Mouse (Mus musculus) mesoderm, embryonic 11.5 days (tissue): ENCODE results near the gene Fam214b.
A peak's percentile ranks its signal among the peaks of the same experiment; 100 is the strongest.

Source experiments
- DNase-seq: peaks from one replicate; pipeline ENCODE4 v3.0.0-alpha.2; 2012; ENCODE audit warnings: low read depth, low spot score

The Fam214b gene

DNA sequence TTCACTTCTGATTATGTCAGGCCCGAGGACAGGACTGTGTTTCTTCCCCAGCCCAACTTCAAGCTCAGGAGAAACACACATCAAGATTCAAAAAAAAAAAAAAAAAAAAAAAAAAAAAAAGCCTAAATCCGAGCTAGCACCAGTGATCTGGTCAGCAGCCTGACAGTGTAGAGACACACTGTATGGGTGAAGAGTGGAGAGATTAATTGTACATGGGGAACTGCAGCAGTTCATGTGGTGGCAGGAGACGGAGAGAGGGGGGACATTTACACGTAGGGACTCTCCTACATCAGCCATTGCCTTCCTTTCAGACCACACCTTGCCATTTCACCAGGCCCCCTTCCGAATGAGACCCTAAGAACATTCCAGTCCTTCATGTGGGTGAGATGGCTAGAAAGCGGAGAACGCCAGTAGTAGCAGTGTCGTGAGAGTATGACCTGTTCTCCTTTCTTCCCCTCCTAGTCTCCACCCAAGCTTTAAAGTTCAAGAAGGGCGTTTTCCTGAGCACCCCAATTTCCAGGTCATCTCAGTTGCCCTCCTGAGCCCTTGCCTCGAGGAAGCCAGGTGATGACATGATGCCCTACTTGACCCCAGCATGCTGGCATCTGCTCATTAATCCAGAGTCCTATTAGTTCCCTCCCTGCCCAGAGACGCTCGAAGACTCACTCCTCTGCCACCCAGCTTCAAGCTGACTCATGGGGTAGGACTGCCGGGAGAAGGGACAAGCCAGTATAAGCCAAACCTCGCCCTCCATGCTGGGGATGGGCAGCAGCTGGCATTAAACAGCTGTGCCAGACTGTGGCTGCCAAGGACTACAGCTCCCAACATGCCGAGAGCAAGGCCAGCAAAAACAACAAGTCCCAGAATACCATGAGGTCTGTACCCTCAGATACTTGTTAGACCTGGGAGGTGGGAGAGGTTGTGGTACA lies 7.2 kb downstream of the Fam214b start:
- no peak for DNase-seq

DNA sequence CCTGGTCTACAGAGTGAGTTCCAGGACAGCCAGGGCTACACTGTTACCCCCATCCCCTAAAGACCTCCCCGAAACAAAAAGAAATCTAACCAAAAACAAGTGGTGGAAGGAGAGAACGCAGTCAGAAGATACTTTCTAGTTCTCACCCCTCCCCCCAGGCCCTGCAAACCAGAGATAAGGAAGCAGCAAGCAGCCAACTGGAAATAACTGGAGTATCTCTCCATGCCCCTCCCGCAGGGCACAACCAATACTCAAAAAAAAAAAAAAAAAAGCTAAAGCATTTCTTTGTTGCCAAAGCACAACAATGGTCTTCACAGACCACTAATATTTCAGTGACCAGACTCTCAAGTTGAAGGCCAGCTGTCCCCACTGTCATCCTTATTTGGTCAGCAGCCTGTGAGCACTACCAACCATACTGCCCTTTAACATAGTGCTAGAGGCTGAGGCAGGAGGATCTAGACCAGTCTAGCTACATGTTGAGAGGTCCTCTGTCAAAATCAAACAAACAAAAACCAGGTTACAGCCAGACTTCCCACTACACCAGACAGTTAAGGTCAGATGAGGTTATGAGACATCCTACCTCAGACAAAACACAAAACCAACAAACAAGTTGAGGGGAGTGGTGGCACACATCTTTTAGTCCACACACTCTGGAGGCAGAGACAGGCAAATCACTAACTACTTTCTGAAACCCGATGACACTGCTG lies 8.0 kb downstream of the Fam214b start:
- DNase-seq = no peak

DNA sequence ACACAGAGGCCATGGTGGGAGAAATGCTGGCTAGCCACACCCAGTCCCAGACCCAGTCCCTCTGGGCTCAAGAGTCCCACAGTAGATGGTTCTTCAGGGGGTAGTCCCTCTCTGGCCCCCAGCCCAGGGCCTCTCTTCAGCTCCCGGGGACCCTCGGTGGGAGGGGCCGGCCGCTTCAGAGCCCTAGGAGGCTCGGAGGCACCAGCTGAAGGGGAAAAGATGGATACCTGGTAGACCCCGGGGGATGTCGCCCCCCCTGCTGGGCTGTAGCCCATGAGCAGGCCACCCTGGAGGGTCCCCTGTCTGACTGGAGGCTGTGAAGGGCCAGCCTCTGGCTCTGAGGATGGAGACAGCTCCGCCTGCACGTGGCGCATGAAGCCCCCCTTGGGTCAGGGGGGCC lies 9.7 kb downstream of the Fam214b start:
- DNase-seq = no peak

DNA sequence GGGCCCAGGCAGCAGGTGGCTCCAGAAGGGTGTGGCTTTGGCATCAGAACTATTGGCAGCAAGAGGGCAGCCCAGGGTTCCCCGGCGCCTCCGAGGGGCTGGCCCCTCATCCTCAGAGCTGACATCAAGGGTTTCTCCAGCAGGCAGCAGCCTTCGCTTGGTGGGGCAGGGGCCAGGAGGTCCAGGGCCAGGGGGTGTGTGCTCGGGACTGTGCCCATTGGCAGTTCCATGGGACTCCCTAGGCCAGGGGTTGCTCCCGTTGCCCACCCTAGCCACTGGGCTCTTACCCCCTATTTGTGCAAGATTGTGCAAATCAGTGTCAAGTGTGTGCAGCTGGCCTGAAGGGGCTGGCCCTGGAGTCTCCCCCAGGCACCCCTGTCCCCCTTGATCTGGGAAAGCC lies 10.2 kb downstream of the Fam214b start:
- DNase-seq = no peak

DNA sequence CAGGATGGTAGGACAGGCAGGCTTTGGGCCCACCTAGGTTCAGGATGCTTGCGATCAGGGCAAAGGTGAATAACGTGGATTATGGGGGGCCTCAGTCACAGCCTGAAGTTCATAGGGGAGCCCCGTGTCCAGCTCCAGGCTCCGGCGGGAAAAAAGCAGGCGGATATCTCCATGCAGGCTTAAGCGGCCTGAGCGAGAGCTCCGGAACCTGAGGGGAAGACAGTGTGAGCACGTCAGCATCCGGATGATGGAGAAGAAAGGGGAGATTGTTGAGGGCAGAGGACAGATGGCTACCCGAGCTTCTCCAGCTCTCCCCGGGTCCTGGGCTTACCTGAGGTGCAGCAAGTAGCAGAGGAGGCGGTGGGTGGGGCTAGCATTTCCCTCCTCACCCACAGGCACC lies 12.5 kb downstream of the Fam214b start:
- no peak for DNase-seq

DNA sequence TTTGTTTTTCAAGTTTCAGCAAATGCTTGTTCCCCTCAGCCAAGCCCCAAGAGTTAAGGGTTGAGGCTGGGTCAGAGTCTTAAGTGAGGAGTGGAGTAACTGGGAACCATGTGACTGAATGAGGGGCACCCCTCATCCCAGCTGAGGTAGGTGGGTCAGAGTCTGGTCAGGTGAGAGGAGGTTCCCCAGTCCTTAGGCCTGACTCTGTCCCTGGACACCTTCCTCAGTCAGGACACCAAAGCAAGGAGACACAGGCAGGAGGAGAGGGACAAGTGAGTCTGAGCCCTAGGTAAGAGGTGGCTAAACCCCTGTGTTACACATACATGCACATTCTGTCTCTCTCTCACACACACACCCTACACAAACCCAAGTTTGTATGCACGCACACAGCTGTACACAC lies 13.5 kb downstream of the Fam214b start:
- DNase-seq = no peak

DNA sequence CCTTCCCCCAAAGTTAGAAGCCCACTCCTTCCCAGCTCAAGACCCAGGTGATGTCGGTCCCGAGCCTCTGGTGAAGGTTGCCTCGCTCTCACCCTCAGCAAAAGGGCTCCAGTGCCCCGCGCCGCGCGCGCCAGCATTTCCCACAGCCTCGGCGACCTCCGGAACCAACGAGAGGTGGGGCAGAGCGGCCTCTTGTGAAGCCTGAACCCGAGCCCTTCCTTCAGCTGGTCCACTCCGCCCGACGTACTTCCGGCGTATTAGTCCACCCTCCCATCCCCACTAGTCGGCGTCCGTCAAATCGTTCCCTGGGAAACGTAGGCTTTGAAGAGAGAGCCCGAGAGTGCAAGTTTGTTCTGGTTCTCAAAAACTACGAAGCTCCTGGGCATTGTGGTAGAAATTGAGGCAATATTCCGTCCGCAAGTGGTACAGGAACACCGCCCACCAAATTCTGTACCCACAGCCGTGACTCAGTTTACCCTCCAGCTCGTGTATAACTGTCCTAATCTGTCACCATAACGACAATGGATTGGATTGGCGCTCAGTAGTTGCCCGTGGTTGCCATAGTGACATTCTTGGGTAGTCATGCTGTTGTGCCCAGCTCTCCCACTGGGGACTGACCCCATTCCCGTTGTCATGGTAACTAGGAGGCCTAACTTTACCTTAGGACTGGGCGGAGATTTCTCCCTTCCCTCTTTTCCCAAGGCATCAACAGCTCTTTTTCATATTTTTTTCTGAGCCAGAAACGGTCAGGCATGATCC lies 14.6 kb downstream of the Fam214b start, which contains the start of gene Stoml2:
Stoml2 (minus strand) TSS at position 474 of the 759 bp plus-strand sequence.
- DNase-seq = peak; percentile 94

DNA sequence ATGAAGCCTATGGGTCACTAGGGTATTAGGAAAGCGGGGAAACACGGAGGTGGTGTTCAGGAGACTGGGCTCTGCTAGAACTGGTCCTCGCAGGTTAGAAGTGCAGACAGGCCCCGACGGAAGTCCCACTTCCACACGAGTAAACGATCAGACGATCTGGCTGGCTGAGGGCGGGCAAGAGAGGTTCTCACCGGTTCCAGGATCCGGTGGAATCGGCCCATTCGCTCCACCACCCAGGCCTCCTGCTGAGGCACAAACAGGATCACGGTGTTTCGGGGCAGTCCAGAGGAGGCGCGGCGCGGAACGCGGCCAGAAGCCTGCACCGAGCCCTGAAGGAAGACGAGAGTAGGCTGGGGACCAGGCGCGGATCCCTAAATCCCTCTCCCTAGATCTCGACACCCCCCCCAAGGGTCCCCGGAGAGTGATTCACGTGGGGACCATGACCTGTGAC lies 15.2 kb downstream of the Fam214b start:
- peak; percentile 36 for DNase-seq

DNA sequence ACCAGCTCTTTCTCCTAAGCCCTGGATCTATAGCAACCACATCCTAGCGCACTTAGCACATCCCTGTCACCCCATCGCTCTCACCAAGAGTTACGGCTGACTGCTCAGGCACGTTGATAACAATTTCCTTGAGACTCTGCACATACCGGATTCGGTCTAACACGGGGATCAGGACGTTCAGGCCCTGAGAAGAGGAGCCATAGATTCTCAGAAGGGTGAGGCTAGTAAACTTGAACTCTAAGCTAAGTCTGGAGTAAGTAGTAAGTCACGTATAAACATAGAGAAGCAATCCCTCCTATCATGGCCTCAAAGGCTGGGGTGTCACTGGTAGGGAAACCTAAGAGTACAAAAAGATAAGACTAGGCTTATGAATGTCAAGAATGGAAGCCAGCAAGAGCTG lies 15.7 kb downstream of the Fam214b start:
- DNase-seq = no peak

DNA sequence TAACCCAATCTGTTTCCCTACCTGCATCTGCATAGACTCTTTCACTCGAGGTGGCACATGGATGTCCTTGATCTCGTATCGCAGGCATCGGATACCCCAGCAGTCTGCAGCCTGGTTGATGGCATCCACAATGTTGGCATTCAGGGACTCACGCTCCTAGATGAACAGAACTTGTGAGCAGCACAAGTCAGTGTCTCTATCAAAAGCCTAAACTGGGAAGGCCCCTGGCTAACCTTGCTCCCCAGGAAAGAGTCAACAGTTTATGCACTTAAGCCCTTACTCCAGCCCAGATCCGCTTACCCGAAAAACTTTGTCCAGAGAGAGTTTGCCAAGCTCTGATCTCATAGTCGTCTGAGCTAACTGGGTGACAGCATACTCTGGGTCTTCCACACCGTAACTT lies 16.3 kb downstream of the Fam214b start:
- no peak for DNase-seq

DNA sequence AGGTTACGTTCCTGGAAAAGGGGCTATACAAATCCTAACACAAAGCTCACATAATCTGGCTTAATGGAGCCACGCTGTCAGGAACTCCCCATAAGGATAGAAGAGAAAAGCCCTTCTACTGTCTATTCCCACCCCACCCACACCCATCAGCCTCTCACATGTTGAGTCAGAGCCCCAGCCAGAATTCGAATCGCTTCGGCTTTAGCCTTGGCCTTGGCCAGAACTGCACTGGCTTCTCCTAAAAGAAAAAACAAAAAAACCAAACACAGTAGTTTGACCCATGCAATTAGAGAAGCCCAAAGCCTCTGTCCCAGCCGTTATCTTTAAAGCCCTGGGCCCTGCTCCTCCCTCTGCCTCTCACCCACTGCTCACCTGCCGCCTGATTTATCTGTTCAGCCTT lies 16.9 kb downstream of the Fam214b start:
- no peak for DNase-seq

DNA sequence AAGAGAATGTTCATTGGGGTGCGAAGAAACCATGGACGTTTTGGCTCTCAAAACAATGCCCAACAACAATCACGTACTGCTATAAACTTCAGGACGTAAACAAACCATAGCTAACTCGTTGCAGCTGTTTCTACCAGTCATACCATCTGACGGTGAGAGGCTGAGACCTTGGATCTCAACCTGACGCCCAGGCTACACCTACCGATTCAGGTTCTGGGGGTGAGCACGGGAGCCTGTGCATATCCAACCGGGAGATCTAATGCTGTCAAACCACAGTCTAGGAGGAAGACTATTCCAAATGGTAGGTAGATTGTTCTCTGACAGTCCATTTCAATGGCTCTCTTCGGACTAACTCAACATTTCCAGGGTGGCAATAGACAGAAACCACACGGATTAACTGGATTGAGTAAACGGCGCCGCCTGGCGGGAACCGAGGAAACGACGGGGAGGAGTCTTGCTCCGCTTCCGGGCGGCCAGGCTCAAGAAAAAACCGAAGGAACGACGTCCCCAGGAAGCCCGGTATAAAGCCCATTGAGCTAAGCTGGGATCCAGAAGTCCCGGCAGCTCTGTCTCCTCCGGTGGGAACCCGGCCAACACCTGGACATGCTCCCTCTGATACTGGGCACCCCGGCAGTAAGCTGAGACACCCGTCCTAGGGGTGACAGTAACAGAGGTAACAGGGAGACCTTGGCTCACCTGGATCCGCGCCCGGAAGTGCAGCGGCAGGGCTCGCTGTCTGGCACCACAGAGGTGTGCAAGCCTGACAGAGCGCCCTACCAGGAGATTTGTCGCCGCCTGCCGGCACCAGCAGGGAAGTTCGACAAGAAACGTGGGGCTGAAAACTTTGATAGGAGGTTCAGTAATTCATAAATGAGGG lies 20.7 kb downstream of the Fam214b start, which contains the start of gene Pigo:
Pigo (minus strand) TSS at position 736 of the 877 bp plus-strand sequence.
- peak; percentile 94 for DNase-seq

DNA sequence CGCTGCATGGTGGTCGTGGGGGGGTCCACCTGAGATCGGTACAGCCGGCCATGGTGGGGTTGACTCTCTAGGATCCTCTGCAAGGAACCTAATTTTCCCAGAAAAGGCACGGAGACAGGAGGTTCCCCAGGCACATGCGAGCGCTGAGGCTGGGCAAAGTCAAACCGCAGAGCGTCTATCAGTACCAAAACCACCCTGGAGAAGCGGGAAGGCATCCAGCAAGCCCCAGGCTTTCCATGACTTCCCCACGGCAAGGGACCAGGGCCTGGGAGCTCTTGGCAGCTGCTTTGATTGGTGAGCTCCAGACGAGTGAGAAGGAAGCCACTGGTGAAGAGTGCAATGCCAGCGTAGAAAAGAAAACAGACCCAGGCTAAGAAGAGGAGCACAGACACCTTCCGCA lies 21.3 kb downstream of the Fam214b start:
- DNase-seq = no peak

DNA sequence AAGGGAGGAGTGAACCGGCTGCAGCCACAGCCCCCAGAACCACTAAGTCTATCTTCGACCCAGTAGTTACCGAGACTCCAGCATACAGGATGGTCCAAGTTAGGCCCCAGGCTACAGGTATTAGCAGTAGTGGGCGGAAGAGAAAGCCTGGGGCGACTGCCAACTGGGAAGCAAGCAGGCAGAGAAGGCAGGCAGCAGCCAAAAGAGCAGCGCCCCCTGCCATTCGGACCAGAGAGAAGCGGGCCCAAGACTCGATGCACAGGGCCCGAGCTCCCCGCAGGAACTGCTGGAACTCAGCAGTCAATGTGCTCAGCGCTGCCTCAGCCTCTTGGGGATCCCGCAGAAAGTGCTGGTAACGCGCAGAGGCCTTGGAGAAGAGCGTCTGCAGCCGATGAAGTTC lies 24.7 kb downstream of the Fam214b start:
- no peak for DNase-seq

DNA sequence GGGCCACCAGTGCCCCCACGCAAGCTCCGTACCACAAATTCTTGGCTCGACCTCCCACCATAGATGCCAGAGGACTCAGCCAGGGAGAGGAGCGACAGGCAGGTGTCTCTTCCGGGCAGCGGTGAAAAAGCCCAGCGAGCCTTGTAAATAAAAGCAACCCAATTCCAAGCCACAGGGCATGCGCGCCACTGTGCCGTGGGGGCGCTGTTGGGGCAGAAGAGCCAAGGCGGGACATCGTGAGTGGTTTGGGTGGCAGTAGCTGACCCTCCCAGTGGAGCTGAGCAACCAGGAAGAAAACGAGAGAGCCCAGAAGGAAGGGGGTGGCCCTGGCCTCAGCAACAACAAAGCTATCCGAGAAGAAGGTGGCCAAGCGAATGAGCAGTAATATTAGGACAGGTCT lies 25.1 kb downstream of the Fam214b start:
- no peak for DNase-seq

DNA sequence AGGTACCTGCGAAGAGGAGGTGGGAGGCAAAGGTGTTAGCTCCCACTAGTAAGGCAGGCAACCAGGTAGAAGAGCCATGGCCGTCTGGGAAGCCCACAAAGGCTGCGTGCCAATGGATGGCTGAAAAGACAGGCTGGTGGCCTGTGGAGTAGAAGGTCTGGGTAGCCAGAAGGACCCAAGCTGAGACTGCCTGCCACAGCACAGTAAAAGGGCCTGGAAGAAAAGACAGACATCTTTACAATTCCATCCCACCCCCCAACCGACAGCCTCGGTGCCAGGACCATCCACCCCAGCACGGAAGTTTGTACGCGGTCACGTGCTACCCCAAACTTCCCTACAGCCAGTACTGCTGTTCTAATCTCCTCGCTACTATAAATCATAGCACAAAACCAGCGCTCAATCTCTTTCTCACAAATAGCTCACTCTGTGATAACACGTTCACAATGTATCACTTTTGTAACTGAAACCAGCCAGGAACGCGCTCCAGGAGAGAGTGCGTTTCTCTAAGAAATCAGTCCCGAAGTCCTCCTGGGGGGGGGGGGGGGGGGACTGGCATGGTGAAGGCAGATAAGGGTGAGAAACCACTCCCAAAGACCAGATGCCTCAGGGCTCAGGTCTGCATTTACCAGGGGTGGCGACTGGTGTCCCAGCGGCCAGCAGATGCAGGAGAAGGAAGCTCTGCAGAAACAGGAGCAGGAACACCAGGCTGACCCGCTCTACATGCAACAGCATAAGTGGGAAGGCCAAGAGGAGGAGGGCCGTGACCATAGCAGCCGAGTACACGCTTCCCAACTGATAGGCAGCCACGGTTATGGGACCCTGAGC lies 26.2 kb downstream of the Fam214b start:
- no peak for DNase-seq

DNA sequence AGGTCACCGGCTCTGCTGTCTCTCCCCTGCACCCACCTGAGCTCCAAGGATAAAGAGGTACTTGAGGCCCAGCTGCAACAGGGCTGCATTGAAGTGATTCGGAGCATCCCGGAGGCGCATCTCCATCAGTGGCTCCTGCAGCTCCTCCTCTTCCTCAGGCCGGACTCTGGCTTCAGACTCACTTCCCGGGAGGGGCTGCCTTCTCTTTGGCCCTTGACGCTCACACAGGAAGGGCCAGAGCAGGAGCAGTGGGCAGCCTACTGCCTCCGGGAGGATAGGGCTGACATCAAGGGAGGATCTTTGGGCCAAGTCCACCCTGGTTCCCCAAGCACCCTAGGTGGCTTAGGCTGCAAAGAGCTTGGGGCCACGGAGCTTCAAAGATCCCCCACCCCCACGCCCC lies 26.8 kb downstream of the Fam214b start:
- DNase-seq = no peak

DNA sequence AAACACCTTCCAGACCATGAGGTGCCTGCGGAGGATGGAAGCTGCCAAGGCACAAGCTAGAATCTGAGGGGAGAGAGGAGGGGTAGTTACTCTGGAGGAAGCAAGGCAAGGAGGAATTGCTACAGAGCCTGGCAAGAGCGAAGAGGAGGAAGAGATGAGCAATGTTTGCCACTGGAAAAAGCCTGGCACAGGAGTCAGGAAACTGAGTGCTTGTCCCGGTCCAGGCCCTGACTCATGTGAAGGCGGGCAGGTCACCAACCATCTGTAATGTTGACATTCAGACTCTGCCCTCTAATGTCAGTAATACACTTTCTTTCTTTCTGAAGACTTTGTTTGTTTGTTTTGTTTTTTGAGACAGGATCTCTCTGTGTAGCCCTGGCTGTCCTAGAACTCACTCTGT lies 27.9 kb downstream of the Fam214b start:
- DNase-seq = no peak

DNA sequence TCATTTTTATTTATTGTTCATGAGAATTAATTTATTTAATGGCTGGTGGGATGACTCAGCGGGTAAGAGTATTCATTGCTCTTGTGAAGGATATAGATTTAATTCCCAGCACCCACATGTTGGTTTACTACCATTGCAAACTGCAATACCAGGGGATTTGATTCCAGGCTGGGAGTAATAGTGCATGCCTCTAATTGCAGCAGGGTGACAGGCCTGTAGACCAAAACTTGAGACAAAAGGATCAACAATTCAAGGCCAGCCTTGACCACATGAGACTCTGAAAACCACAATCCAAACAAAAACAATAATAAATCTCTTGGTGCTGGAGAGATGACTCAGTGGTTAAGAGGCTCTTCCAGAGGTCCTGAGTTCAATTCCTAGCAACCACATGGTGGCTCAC lies 33.9 kb downstream of the Fam214b start:
- DNase-seq = no peak
